Mouse (Mus musculus): ENCODE data around the gene Ankrd13d.

Ankrd13d gene

GRCm38 (mm10) chr19:4300852-4301734, 18.2 kb upstream of the Ankrd13d start:
- no peak for DNase-seq

GRCm38 (mm10) chr19:4300271-4300704, 17.4 kb upstream of the Ankrd13d start:
- DNase-seq, result peak in 1 of 2 experiments; percentile 52

DNA sequence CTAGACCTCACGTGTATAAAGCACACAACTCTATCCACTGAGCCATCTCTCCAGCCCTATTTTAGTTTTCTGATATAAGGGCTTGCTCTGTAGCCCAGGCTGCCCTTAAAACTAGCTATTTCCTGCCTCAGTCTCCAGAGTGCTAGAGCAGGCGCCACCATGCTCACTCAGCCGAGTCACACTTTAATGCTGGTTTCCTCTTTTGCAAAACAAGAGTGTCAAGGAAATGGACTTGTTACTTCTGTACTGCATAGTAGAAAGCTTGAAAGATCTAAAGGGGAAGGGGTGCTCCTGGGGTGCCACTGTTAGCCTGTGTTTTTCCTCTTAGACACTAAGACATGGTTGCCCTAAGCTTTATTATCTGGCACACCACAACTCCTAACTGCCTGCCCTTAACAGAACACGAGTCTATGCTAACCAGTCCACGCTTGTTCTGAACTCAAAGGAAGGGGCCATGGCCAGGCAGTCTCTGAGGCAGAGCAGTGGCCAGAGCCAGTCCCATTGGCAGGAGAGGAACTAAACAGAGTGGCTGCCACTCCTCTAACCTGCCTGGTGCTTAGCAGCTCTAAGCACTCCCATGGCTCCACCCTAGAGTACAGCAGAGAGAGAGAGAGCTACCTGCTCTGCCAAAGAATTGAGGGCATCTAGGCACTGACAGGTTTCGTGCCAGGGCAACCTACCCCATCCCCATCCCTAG, 16.8 kb upstream of the Ankrd13d start:
- DNase-seq, result no peak

- DNase-seq, result no peak
These were observed 16.2 kb upstream of the Ankrd13d start for GRCm38 (mm10) chr19:4299126-4299525.

DNA sequence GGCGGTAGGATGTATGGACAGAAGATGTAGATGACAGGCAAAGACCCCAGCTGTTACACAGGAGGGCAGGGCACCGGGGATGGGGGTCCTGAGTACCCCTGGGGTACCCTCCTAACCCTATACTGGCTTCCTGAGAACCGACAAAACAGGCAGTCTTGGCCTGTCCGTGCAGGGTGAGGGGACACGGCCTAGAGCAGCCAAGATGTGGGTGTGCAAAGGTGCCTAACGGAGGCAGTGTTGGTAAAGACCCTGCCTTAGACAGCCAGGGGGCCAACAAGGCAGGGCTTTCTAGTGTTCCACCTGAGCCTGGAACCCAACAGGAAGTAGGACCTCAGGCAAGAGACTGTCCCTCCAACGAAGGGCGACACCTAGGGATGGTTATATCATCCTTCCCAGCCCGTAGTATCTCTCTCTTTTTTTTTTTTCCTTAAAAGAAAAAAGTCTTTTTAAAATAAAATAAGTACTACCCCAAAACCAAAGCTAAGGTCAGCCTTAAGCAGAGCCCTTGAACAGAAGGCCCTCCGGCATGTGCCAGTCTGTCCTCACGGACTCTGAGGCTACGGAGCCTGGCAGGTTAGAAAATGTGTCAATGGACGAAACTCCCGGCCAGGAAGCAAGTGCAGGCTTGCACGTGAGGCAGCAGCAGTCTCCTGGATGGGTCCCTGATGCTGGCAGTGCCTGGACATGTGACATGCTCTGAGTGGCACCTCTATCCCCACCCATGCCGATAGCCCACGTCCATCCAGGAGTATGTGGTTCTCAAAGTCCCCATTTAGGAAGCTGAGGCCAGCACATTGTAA, 15.6 kb upstream of the Ankrd13d start:
- DNase-seq, result peak in 1 of 2 experiments; percentile 58

DNA sequence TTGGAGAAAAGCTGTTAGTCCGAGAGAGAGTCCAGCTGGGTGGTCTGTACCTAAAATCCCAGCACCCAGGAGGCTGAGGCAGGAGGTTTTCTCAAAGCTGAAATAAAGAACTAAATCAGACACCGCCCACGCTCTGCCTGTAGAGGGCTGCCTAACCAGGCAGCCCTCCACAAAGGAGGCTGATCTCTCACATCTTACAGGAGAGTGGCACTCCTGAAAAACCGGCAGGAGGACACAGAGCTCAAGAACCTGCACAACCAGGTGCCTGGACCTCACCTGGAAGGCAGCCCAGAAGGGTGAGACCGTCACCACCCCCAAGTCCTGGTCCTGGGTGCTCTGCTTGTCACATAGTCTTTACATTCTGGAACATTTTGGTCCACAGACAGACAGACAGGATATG, 14.9 kb upstream of the Ankrd13d start:
- no peak for DNase-seq

- no peak for DNase-seq
These were observed 13.7 kb upstream of the Ankrd13d start for GRCm38 (mm10) chr19:4296611-4297010.

- no peak for DNase-seq
These were observed 12.5 kb upstream of the Ankrd13d start for GRCm38 (mm10) chr19:4295391-4295790.

DNA sequence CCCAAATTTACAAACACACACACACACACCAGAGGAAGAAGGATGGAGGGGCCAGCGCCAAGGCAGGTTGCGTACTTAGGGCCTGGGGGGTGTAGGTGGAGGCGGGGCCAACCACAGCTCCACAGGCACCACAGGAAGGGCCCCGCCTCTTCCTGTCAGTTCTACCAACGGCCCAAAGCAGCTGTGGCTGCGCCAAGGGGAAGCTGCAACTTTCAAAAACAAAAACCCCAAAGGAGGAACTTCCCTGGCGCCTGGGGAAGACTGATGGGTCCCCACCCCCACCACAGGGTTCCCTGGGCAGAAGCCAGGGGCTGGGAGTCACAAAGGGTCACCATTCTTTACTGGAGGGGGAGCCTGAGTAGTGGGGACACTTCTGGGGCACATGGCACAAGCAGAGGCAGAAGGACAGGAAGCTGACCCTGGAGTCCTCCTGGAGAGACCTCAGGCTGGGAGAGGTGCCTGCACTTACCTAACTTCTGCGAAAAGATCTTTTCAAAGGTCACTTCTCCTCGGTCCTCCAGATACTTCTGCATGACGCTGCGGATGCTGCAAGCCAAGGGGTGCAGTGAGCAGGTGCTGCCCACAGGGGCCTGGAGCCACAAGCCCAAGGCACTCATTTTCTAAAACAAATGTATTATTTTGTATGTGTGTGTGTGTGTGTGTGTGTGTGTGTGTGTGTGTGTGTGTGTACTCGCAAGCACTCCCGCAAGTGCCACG, 11.6 kb upstream of the Ankrd13d start:
- no peak for DNase-seq

GRCm38 (mm10) chr19:4291161-4291560, 8.2 kb upstream of the Ankrd13d start:
- no peak for DNase-seq

DNA sequence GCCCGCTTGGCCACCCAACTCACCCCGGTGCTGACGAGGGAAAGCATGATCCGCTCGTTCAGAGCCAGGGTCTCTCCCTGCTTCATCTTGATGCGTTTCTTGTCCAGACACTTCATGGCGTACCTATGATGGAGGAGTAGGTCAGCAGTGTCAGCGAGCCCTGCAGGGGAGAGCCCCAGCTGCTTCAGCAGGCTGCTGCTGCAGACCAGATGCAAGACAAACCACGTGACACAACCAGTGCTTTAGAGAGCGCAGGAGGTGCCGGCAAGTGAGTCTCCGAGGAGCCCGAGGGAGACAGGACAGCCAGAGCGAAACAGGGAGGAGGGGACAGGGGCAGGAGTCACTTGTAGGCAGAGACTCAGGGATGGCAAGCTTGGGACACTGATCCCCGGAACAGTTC, 7.8 kb upstream of the Ankrd13d start:
- DNase-seq, result no peak

DNA sequence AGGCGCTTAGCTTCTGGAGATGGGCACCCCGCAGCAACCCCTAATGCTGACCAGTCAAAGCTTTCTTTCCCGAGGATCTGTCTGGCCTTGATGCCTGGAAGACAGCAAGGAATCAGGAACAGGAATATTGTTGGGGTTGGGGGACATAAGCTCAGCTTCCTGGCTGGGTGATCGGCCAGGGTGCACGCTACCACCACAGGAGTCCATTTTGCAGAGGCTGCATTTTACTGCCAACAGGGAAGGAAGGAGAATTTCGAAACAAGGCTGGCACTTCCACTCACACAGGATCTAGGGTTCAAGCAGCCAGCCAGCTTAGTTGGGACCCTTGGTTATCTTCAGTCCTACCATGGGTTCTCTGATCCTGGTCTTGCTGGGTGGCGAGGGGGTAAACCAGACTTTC, 716 bp upstream of the Ankrd13d start:
- DNase-seq, result no peak

DNA sequence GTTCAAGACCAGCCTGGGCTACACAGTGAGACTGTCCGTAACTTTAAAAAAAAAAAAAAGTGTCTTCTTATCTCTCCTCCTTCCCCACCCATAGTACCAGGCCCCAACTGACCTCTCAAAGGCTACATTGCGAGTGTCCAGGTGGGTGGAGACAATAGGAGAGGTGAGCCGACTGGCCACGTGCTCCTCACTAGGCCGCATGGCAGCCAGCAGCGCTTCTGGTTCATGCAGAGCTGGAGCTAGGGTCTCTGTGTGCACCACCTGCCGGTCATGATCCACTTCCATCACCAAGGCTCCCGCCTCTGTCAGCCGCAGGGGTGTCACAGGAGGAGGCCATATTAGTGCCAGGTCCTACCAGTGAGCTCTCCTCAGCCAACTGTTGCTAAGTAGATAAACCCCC, 2.5 kb downstream of the Ankrd13d start:
- no peak for DNase-seq

DNA sequence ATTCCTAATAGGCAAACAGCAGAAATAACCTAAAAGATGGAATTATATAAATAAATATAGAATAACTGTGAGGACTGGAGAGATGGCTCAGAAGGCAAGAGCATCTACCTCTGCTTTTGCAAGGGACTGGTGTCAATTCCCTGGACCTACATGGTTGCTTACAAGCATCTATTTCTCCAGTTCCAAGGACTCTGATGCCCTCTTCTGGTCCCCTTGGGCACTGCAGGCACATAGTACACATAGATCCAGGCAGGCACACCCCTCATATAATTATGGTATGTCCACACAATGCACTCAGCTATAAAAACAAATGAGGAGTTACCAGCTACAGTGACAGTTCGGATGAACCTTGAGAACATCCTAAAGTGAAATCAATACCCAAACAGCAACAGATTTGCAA, 3.5 kb downstream of the Ankrd13d start:
- DNase-seq, result peak in 1 of 2 experiments; percentile 65

DNA sequence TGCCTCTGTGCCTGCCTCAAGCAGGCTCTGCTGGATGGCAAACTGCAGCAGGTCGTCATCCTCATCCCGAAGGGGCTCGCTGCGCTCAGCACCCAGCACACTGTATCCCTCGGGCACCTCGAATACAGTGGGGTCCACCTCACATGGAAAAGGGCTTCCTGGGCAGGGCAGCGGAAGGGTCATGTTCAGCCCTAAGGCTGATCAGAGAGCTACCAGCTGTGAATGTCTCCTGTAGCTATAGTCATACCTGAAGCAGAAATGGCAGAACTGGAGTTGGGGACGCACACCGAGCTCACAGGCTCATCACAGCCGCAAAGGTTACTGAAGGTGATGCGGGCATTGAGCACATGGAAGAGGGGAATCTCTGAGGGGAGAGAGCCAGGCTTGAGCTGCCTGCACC, 12.0 kb downstream of the Ankrd13d start:
- no peak for DNase-seq

- no peak for DNase-seq
These were observed 12.8 kb downstream of the Ankrd13d start for GRCm38 (mm10) chr19:4270187-4270586.

GRCm38 (mm10) chr19:4268566-4269361, 14.2 kb downstream of the Ankrd13d start, which contains the start of gene Ssh3:
TSS of gene Ssh3 (minus strand) at chr19:4269180.
- DNase-seq, result peak; percentile 74 to 81

GRCm38 (mm10) chr19:4265956-4266355, 17.0 kb downstream of the Ankrd13d start:
- DNase-seq, result peak in 1 of 2 experiments; percentile 45

GRCm38 (mm10) chr19:4264171-4264780, 18.7 kb downstream of the Ankrd13d start:
- DNase-seq, result no peak

DNA sequence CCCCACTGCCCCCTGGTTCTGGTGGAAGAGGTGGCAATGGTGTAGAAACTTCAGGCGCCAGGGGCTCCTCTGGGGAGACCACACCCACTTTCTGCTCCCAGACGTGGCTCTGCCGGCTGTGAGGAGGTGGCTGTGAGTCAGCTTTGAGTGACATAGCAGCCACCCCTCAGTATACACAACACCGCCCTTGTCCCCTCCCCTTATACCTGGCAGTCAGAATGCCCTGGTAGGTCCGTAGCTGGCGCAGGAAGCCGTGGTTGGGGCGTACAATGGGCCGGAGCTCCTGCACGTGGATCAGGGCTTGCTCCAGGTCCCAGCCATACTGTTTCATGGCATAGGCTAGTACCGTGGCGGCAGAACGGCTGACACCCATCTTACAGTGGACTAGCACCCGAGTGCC, 19.2 kb downstream of the Ankrd13d start:
- DNase-seq, result no peak

- peak in 1 of 2 experiments; percentile 31 for DNase-seq
These were observed 20.2 kb downstream of the Ankrd13d start for GRCm38 (mm10) chr19:4262756-4263155.

Data from cerebellum, postnatal 14 days (tissue).